Mouse (Mus musculus): ENCODE data around the gene Gm20388.
"Not testable (repeated sequence)": the region's sequence is repeated elsewhere in the genome, so short reads cannot be mapped to it uniquely, and the experiment has no call there.

Gm20388 gene

GRCm38 (mm10) chr8:123254099-123254885, 3343.7 kb downstream of the Gm20388 start, which contains the start of the genes Zfp276 and Vps9d1:
Zfp276 (plus strand) TSS chr8:123254195.
Vps9d1 (minus strand) TSS chr8:123254348.
- no peak for DNase-seq (ENCODE audit: extremely low spot score, low read depth, low spot score)

GRCm38 (mm10) chr8:123255170-123255569, 3344.5 kb downstream of the Gm20388 start:
- DNase-seq (ENCODE audit: extremely low spot score, low read depth, low spot score), result no peak

- no peak for DNase-seq (ENCODE audit: extremely low spot score, low read depth, low spot score)
Measured at GRCm38 (mm10) chr8:123257114-123257513, 3346.5 kb downstream of the Gm20388 start.

- not testable (repeated sequence) for DNase-seq (ENCODE audit: extremely low spot score, low read depth, low spot score)
Measured at GRCm38 (mm10) chr8:123257593-123257992, 3347.0 kb downstream of the Gm20388 start.

GRCm38 (mm10) chr8:123267926-123268656, 3357.4 kb downstream of the Gm20388 start:
- DNase-seq (ENCODE audit: extremely low spot score, low read depth, low spot score), result no peak

- DNase-seq (ENCODE audit: extremely low spot score, low read depth, low spot score), result no peak
Measured at GRCm38 (mm10) chr8:123271147-123271546, 3360.5 kb downstream of the Gm20388 start.

GRCm38 (mm10) chr8:123271901-123272300, 3361.3 kb downstream of the Gm20388 start:
- no peak for DNase-seq (ENCODE audit: extremely low spot score, low read depth, low spot score)

- no peak for DNase-seq (ENCODE audit: extremely low spot score, low read depth, low spot score)
Measured at GRCm38 (mm10) chr8:123274447-123274846, 3363.8 kb downstream of the Gm20388 start.

- no peak for DNase-seq (ENCODE audit: extremely low spot score, low read depth, low spot score)
Measured at GRCm38 (mm10) chr8:123275096-123275495, 3364.5 kb downstream of the Gm20388 start.

GRCm38 (mm10) chr8:123278445-123278844, 3367.8 kb downstream of the Gm20388 start:
- no peak for DNase-seq (ENCODE audit: extremely low spot score, low read depth, low spot score)

- DNase-seq (ENCODE audit: extremely low spot score, low read depth, low spot score), result no peak
Measured at GRCm38 (mm10) chr8:123279828-123280227, 3369.2 kb downstream of the Gm20388 start.

- DNase-seq (ENCODE audit: extremely low spot score, low read depth, low spot score), result no peak
Measured at GRCm38 (mm10) chr8:123280302-123281094, 3369.9 kb downstream of the Gm20388 start.

GRCm38 (mm10) chr8:123282994-123283393, 3372.4 kb downstream of the Gm20388 start:
- not testable (repeated sequence) for DNase-seq (ENCODE audit: extremely low spot score, low read depth, low spot score)

GRCm38 (mm10) chr8:123283991-123284390, 3373.3 kb downstream of the Gm20388 start:
- no peak for DNase-seq (ENCODE audit: extremely low spot score, low read depth, low spot score)

- DNase-seq (ENCODE audit: extremely low spot score, low read depth, low spot score), result no peak
Measured at GRCm38 (mm10) chr8:123284493-123284892, 3373.9 kb downstream of the Gm20388 start.

- no peak for DNase-seq (ENCODE audit: extremely low spot score, low read depth, low spot score)
Measured at GRCm38 (mm10) chr8:123287362-123287761, 3376.7 kb downstream of the Gm20388 start.

- DNase-seq (ENCODE audit: extremely low spot score, low read depth, low spot score), result no peak
Measured at GRCm38 (mm10) chr8:123290166-123290565, 3379.5 kb downstream of the Gm20388 start.

GRCm38 (mm10) chr8:123290679-123291078, 3380.0 kb downstream of the Gm20388 start:
- DNase-seq (ENCODE audit: extremely low spot score, low read depth, low spot score), result no peak

GRCm38 (mm10) chr8:123291716-123292115, 3381.1 kb downstream of the Gm20388 start:
- no peak for DNase-seq (ENCODE audit: extremely low spot score, low read depth, low spot score)

GRCm38 (mm10) chr8:123292281-123292680, 3381.6 kb downstream of the Gm20388 start:
- no peak for DNase-seq (ENCODE audit: extremely low spot score, low read depth, low spot score)

- DNase-seq (ENCODE audit: extremely low spot score, low read depth, low spot score), result no peak
Measured at GRCm38 (mm10) chr8:123292785-123293184, 3382.1 kb downstream of the Gm20388 start.
